Mouse (Mus musculus) leukemia stem cell, adult 10-12 weeks (primary cell): ENCODE measurements around the gene Slc2a1. TPM values are rescaled to one million over a fixed set of nuclear protein-coding genes. Genes with fewer than 3 reads are reported as not detected.

Experiments used
- polyA plus RNA-seq: library from polyadenylated mRNA; stranded (reverse); fragments of >175 nt; gene quantifications from 2 replicates; pipeline ENCODE4 v1.2.3, GENCODE M21; 2012; ENCODE audit warnings: low replicate concordance

Slc2a1 gene
- polyA plus RNA-seq: 6.2 and 10.4 TPM in 2 replicates

DNA sequence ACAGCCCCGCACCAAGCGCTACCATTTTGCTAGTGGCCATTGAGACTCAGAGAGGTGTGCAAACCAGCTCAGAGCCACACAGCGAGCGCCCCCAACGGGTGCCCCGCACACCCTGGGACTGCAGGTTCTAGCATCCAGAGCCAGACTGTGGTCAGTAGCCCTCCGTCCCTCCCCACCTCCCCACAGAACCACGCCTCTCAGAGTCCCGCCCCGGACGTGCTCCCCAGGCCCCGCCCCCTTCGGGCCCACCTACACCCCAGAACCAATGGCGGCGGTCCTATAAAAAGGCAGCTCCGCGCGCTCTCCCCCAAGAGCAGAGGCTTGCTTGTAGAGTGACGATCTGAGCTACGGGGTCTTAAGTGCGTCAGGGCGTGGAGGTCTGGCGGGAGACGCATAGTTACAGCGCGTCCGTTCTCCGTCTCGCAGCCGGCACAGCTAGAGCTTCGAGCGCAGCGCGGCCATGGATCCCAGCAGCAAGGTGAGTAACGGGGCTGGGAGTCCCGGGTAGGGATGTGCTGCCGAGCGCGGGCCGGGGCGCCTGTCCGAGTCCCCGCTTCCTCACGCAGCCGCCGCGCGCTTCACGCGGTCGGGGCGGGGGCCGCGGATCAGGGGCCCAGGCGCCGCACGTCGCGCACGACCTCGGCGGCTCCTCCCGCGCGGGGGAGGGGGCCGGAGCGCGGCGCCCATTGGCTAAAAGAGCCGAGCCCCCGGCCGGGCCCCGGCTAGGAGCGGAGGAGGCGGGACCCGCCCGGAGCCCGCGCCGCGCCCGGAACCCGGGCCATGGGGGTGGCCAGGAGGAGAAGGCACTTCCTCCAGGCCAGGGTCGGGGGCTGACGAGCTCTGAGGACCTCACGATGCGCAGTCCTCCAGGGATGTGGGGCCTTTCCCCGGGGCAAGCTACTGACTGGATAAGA is at the start of gene Slc2a1:
Slc2a1 (plus strand) TSS at position 217 of the 914 bp plus-strand sequence.

DNA sequence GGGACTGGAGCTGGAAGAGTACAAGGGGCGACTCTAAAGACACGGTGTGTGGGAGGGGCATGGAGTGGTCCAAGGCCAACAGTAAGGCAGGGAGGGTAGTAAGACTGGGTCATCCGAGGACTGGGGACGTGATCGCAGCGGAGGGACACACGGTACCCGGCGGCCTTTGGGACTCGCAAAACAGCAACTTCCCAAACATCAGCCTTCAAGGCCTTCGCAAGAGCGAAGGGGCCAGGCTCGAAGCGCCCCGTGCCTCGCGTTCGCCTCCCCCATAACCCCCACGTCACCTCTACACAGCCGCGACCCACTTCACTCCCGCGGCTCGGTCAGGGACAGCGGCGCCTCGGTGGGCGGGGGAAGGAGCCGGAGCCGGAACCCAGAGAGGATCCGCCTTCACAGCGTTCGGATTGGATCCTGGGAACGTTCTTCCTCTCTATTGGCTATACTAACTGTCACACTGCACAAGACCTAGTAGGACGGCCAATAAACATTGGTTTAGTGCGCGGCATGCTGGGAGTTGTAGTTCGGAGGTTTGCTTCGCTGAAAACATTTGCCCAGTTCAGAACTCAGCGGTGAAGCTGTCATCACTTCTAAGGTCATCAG is 65.4 kb downstream of the Slc2a1 start, which contains the start of gene Zfp691:
Zfp691 (minus strand) TSS at position 345 of the 603 bp plus-strand sequence.

Other genes starting within 250 kb of the Slc2a1 start
- gene Olfr1331, start 244.1 kb upstream of the Slc2a1 start, polyA plus RNA-seq: not detected in 2 replicates
- gene Olfr1330, start 220.1 kb upstream of the Slc2a1 start, polyA plus RNA-seq: not detected in 2 replicates
- not detected in 2 replicates for gene Olfr1329, start 191.2 kb upstream of the Slc2a1 start, polyA plus RNA-seq
- gene Olfr1328, start 170.1 kb upstream of the Slc2a1 start, polyA plus RNA-seq: not detected in 2 replicates
- gene Lao1, start 147.1 kb upstream of the Slc2a1 start, polyA plus RNA-seq: not detected in 2 replicates
- gene Zfp691, start 65.5 kb downstream of the Slc2a1 start, polyA plus RNA-seq: 10.1 and 18.0 TPM in 2 replicates
- gene Ermap, start 81.3 kb downstream of the Slc2a1 start, polyA plus RNA-seq: 72.8 and 213 TPM in 2 replicates
- gene Svbp, start 86.6 kb downstream of the Slc2a1 start, polyA plus RNA-seq: 77.9 and 129 TPM in 2 replicates
- not detected in 2 replicates for gene Tmem269, start 109.5 kb downstream of the Slc2a1 start, polyA plus RNA-seq
- gene AU022252, start 124.0 kb downstream of the Slc2a1 start, polyA plus RNA-seq: 12.9 and 16.1 TPM in 2 replicates
- gene P3h1, start 124.2 kb downstream of the Slc2a1 start, polyA plus RNA-seq: 11.6 and 13.2 TPM in 2 replicates
- not detected in 2 replicates for gene Cldn19, start 146.7 kb downstream of the Slc2a1 start, polyA plus RNA-seq
- gene Ybx1, start 185.9 kb downstream of the Slc2a1 start, polyA plus RNA-seq: 2,013 and 2,112 TPM in 2 replicates
- gene Ppih, start 211.8 kb downstream of the Slc2a1 start, polyA plus RNA-seq: 0.88 and 2.1 TPM in 2 replicates